Mouse (Mus musculus) neutrophil, adult 59 days (primary cell): ENCODE data around the gene Spp1. TPM values are rescaled to one million over a fixed set of nuclear protein-coding genes. Genes with fewer than 3 reads are reported as not detected.

Experiments
- total RNA-seq, 2 experiments: library from RNA; stranded (reverse); gene quantifications; 1 replicate in 1 of 2; 2 replicates in 1 of 2; pipeline ENCODE4 v1.2.4; 2023

The Spp1 gene
- 10 to 100 TPM in 1 of 2 experiments, 1 to 10 TPM in 1; 7.0 to 10.1 TPM for total RNA-seq

GRCm38 (mm10) chr5:104434835-104435301 is at the start of gene Spp1:
Spp1 (plus strand) TSS chr5:104435118.

GRCm38 (mm10) chr5:104458832-104459705 is 24.2 kb downstream of the Spp1 start, which contains the start of gene Pkd2:
Pkd2 (plus strand) TSS chr5:104459450.

Other genes starting within 250 kb of the Spp1 start
- gene Dmp1, start 232.5 kb upstream of the Spp1 start, total RNA-seq: not detected
- 1 to 10 TPM in 1 of 2 experiments, under 1 TPM in 1; 0.89 to 1.5 TPM for gene Ibsp, start 135.9 kb upstream of the Spp1 start, total RNA-seq
- not detected for gene Mepe, start 109.8 kb upstream of the Spp1 start, total RNA-seq
- 1 to 10 TPM; 1.5 to 2.1 TPM for gene Pkd2, start 24.3 kb downstream of the Spp1 start, total RNA-seq
- gene BC005561, start 73.2 kb downstream of the Spp1 start, total RNA-seq: 1 to 10 TPM; 2.9 to 3.3 TPM